Mouse (Mus musculus) spleen, postnatal 36 days (tissue): ENCODE results near the gene Carmil2.
A peak's percentile ranks its signal among the peaks of the same experiment; 100 is the strongest.

Experiments
- DNase-seq, 2 experiments: peaks; one replicate each; pipeline ENCODE4 v3.0.0; 2022; ENCODE audit warnings: low spot score in 2 of 2, mixed read lengths in 1 of 2

Carmil2 gene

DNA sequence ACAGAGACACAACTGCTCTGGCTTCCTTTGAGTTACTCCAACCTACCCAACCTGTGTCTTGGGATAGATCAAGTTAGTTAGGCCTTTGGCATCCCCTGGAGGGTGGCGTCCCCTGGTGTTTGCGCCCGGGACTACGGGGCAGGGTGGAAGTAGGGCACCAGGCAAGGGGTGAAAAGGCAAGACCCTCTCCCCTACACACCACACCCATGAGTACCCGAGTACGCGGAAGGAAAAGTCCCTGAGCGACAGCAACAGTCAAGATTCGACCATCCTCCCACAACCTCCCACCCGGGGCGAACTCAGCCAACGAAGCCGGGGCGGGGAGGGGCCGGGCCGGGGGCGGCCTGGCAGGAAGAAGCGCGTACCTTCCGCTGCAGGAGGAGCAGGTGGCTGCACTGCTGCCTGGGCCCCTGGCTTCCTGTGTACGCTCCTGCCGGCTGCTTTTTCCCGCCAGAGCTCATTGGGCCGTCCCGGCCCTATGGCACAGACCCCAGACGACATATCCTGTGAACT is at the start of gene Carmil2:
Gene Carmil2, plus strand, starts transcription at position 479 of the 513 bp plus-strand sequence.
- DNase-seq: peak; percentile 85 to 87

GRCm38 (mm10) chr8:105636963-105637510 is 49.0 kb upstream of the Carmil2 start, which contains the start of gene Agrp:
TSS of gene Agrp (minus strand) at chr8:105637393.
- peak in 1 of 2 experiments; percentile 63 for DNase-seq

DNA sequence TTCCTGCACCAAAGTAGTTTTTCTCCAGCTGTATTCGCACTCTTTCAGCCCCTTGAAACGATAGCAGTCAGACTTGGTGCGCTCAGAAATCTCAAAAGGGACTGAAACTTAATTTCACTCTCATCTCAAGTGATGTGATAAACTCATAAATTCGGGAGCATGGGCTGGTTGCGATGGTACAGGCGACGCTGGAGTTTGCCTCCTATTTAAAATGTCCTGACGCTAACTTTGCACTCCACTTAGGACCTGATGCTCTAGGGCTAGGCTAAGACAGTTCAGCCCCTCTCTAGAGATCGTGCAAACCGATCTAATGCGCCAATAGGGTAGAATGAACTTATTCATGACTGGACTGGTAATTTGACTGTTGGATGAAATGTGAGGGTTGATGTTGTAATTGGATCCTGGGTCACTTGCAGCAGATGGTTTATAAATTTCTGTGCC is 48.5 kb upstream of the Carmil2 start:
- DNase-seq: no peak

- no peak for DNase-seq
Observed at GRCm38 (mm10) chr8:105638510-105638909, 47.6 kb upstream of the Carmil2 start.

DNA sequence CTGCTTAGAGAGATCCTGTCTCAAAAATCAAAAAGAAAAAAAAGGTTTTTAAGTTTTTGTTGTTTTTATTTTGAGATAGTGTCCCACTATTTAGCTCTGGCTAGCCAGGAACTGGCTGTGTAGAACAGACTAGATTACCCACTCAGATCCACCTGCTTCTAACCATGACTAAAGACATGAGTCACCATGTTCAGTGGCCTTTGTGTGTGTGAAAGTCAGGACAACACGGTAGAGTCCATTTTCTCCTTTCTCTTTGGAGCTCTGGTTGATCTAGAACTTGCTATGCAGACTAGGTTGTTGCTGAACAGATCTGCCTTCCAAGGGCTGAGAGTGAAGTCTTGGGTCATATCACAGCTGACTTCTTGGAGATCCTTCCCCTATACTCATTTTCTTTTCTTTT is 46.2 kb upstream of the Carmil2 start:
- no peak for DNase-seq

- no peak for DNase-seq
Observed at GRCm38 (mm10) chr8:105640511-105640910, 45.6 kb upstream of the Carmil2 start.

DNA sequence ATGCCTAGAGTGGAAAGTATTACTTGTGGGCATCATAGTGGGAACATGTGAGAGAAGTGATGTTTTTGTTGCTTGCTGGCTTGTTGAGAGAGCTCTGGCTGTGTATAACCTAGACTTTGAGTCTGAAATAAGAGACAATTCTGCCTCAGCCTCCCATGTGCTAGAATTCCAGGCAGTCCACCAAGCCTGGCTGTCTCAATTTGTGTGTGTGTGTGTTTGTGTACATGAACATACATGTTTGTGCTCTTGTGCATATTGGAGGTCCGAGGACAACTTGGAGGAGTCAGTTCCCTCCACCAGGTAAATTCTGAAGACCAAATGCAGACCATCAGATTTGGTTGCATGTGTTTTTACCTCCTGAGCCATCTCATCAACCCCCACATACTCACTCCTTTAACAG is 40.9 kb upstream of the Carmil2 start:
- no peak for DNase-seq

GRCm38 (mm10) chr8:105648929-105649328 is 37.1 kb upstream of the Carmil2 start:
- DNase-seq: no peak

DNA sequence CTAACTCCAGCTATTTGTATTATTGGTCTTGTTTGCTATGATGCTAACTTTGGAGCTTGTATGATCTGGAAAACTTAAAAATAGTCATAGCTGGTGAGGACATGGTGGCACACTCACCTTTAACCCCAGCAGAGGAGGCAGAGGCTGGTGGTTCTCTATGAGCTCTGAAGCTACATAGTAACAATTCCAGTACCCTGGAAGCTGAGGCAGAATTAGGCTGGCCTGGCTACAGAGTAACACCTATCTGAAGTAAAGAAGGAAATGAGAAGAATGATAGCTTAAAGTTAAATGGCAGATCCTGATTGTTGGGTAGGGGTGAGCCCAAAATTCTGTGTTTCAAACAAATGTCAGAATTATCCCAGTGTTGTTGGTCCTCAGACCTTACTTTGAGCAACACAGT is 28.4 kb upstream of the Carmil2 start:
- DNase-seq: no peak

DNA sequence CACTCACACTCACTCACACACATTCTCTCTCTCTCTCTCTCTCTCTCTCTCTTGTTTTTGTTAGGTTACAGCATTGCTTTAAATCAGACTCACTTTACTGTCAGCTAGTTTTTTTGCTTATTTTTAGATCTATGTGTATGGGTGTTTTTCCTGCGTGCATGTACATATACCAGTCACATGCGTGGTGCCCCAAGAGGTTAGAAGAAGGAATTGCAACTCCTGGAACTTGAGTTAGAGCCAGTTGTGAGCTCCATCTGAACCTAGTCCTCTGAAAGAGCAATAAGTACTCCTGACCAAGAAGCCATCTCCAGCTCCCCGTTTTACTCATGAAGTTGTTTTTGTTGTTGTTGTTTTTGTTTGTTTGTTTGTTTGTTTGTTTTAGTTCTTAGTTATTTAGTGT is 24.9 kb upstream of the Carmil2 start:
- peak; percentile 27 to 42 for DNase-seq

GRCm38 (mm10) chr8:105677891-105678290 is 8.2 kb upstream of the Carmil2 start:
- no peak for DNase-seq

GRCm38 (mm10) chr8:105685325-105685724 is 749 bp upstream of the Carmil2 start:
- DNase-seq: no peak

DNA sequence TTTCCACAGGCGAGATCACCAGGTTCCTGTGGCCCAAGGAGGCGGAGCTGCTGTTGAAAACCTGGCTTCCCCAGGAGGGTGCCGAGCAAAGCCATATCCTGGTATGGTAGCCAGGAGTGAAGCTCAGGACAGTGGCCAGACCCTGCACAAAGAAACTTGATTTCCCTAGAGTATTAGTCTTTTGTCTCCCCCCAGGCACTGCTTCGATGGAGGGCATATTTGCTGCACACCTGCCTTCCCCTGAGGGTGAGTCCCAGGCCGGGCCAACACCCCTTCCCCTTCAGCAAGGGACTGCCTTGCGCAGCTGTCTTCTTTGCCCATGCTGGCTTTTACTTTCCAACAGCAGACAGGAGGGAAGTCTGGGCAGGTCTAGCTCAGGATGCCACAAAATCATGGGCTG is 477 bp downstream of the Carmil2 start:
- DNase-seq: peak; percentile 39 to 46

GRCm38 (mm10) chr8:105687512-105687911 is 1.4 kb downstream of the Carmil2 start:
- no peak for DNase-seq

DNA sequence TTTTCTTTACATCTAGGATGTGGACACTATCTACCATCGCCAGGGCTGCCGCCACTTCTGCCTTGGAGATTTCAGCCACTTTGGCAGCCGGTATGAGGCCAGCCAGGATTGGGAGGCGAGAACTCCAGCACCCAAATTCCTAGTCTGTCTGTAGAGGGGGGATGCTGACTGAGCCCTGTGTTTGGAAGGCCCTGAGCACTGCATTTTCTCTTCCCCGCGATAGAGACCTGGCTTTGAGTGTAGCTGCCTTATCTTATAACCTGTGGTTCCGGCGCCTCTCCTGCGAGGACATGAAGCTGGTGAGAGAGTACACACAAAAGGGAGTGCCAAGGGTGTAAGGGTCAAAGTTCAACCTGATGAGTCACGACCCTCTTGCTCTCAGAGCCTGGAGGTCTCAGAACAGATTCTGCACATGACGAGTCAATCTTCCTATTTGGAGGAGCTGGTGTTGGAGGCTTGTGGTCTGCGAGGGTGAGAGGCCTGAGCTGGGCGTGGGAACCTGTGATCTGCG is 2.2 kb downstream of the Carmil2 start:
- no peak for DNase-seq

- DNase-seq: no peak
Observed at GRCm38 (mm10) chr8:105689256-105689982, 3.3 kb downstream of the Carmil2 start.

DNA sequence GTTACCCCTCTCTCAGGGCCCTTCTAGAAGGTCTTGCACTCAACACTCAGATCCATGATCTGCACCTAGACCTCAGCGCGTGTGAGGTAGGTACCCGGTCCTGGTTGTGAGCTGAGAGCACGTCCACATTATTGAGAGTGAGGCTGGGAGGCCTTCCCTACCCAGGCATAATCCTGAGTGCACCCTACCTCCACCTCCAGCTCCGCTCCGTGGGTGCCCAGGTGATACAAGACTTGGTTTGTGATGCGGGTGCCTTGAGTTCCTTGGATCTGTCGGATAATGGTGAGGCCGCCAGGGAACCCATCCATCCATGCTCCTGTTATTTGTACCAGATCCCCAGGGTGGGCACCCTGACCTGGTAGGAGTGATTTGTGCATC is 3.9 kb downstream of the Carmil2 start:
- no peak for DNase-seq

DNA sequence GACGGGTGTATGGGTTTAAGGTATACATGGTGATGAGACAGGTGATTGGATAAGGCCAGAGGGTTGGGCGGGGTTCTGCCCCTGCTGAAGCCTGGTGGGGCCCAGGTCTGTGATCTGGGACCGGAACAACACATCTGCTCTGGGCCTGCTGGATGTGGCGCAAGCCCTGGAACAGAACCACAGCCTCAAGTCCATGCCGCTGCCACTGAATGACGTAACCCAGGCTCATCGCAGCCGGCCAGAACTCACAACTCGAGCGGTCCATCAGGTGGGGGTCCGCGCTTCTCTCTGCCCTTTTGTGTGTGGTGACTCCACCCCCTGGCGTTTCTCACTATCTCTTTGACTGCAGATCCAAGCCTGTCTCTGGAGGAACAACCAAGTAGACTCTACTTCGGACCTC is 4.9 kb downstream of the Carmil2 start:
- DNase-seq: no peak

- no peak for DNase-seq
Observed at GRCm38 (mm10) chr8:105692449-105693182, 6.5 kb downstream of the Carmil2 start.

DNA sequence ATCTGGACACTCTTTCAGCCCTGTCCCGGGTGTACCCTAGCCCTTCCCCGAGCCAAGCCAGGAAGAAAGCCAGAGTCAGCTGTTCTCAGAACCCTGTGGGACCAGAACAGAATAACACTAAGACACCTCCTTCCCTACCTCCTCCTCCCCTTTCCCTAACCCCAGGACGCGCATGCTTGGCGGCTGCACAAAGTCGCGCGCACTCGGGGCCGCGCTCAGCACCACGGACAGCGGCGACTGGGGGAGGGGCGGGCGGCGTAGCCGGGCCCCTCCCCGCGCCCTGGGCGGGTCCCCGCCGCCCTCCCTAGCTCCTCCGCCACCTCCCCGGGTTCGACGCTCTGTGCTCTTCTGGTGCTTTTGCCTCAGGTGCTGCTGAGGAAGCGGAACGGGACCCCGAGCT is 7.6 kb downstream of the Carmil2 start:
- no peak for DNase-seq

- no peak for DNase-seq
Observed at GRCm38 (mm10) chr8:105694051-105694799, 8.2 kb downstream of the Carmil2 start.
